Mouse (Mus musculus): ENCODE measurements at regions not wholly inside any gene's neighbourhood (a gene's known extent, or its start where the extent isn't known, plus 50 kb on each side); places are given as distances from the start of the nearest gene placed in this dataset.
"Not testable (repeated sequence)": the region's sequence is repeated elsewhere in the genome, so short reads cannot be mapped to it uniquely, and the experiment has no call there.

- no peaks in the 10 kb centered on the region for H3K4me1 ChIP-seq (replicated peaks; ENCODE audit: control insufficient read depth, insufficient read depth, low read length)
- DNase-seq (ENCODE audit: low spot score), result no peak
- no peaks in the 10 kb centered on the region for H3K27me3 ChIP-seq (ENCODE audit: control insufficient read depth, insufficient read depth, low read length)
- H3K27ac ChIP-seq (ENCODE audit: low read depth, low read length), result no peak overlapping the region
- H3K4me3 ChIP-seq (ENCODE audit: low read depth, low read length), result no peak overlapping the region
- no peaks in the 10 kb centered on the region for H3K36me3 ChIP-seq (ENCODE audit: control insufficient read depth, insufficient read depth, low read length)
- 92% methylated on average over 4 of the region's 4 CpGs for WGBS
- no peak for ATAC-seq (ENCODE audit: low FRiP score)
- no peak overlapping the region for H3K4me2 ChIP-seq (replicated peaks; ENCODE audit: low read depth, low read length)
- H3K9ac ChIP-seq (ENCODE audit: low read depth, low read length), result no peak overlapping the region
- no peaks in the 10 kb centered on the region for H3K9me3 ChIP-seq (ENCODE audit: control insufficient read depth, low read length)
Observed at GRCm38 (mm10) chr9:13105426-13105825, 140.2 kb downstream of the Jrkl start.

DNA sequence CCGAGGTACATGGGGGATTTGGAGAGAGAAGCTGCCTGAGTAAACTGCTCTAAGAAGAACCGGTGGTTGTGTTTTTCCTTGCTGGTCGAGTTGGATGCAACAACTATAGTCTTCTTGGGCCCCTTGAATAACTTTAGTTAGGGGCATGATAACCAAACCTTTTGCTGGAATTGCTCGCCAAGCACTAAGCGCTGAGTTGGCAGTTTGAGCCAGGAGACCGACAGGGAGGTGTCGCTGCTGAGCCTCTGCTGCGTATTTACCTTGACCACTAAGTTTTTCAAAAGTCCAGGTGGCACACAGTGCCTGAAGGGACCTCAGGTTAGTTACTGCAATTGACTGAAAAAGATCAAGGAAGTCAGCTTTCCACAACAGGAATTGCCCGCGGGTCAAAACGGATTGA, 162.0 kb downstream of the Jrkl start:
- Histone ChIP-seq H3K4me3 (ENCODE audit: low read depth, low read length) (no peak overlapping the region), H3K4me1 (replicated peaks; ENCODE audit: control insufficient read depth, insufficient read depth, low read length) (no peaks in the 10 kb centered on the region), H3K9me3 (ENCODE audit: control insufficient read depth, low read length) (no peaks in the 10 kb centered on the region), H3K27me3 (ENCODE audit: control insufficient read depth, insufficient read depth, low read length) (no peaks in the 10 kb centered on the region), H3K9ac (ENCODE audit: low read depth, low read length) (no peak overlapping the region), H3K4me2 (replicated peaks; ENCODE audit: low read depth, low read length) (no peak overlapping the region), H3K36me3 (ENCODE audit: control insufficient read depth, insufficient read depth, low read length) (no peaks in the 10 kb centered on the region), H3K27ac (ENCODE audit: low read depth, low read length) (no peak overlapping the region)
- no peak for DNase-seq (ENCODE audit: low spot score)
- WGBS, result 90% methylated on average over 11 of the region's 11 CpGs
- ATAC-seq (ENCODE audit: low FRiP score), result no peak

- Histone ChIP-seq H3K4me2 (replicated peaks; ENCODE audit: low read depth, low read length) (no peak overlapping the region), H3K4me3 (ENCODE audit: low read depth, low read length) (no peak overlapping the region), H3K9ac (ENCODE audit: low read depth, low read length) (no peak overlapping the region), H3K36me3 (ENCODE audit: control insufficient read depth, insufficient read depth, low read length) (no peaks in the 10 kb centered on the region), H3K9me3 (ENCODE audit: control insufficient read depth, low read length) (no peaks in the 10 kb centered on the region), H3K27ac (ENCODE audit: low read depth, low read length) (no peak overlapping the region), H3K4me1 (replicated peaks; ENCODE audit: control insufficient read depth, insufficient read depth, low read length) (no peaks in the 10 kb centered on the region), H3K27me3 (ENCODE audit: control insufficient read depth, insufficient read depth, low read length) (no peaks in the 10 kb centered on the region)
- DNase-seq (ENCODE audit: low spot score) (no peak), ATAC-seq (ENCODE audit: low FRiP score) (no peak)
Observed at GRCm38 (mm10) chr9:13049079-13049478, 196.6 kb downstream of the Jrkl start.

DNA sequence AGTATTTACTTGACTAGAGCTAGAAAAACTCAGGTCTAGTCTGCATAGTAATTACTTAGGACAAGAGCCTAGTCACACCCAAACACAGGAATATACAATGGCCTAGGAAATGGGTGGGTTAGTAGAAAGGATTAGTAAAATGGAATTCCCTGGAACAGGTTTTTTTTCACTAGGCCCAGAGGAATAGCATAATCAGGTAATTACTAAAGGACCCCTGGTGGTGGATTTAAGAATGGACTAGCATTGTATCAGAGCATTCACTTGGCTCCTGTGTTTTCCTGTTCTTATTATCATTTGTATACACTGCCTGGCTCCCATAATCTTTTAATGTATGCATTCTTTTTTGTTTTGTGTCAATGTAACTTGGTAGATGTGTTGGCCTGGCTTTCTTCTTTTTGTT, 226.6 kb downstream of the Jrkl start:
- Histone ChIP-seq H3K9ac (ENCODE audit: low read depth, low read length) (no peak overlapping the region), H3K27me3 (ENCODE audit: control insufficient read depth, insufficient read depth, low read length) (no peaks in the 10 kb centered on the region), H3K36me3 (ENCODE audit: control insufficient read depth, insufficient read depth, low read length) (no peaks in the 10 kb centered on the region), H3K4me1 (replicated peaks; ENCODE audit: control insufficient read depth, insufficient read depth, low read length) (no peaks in the 10 kb centered on the region), H3K9me3 (ENCODE audit: control insufficient read depth, low read length) (no peaks in the 10 kb centered on the region), H3K4me3 (ENCODE audit: low read depth, low read length) (no peak overlapping the region), H3K4me2 (replicated peaks; ENCODE audit: low read depth, low read length) (no peak overlapping the region), H3K27ac (ENCODE audit: low read depth, low read length) (no peak overlapping the region)
- DNase-seq (ENCODE audit: low spot score), result peak; percentile 1
- ATAC-seq (ENCODE audit: low FRiP score), result no peak

DNA sequence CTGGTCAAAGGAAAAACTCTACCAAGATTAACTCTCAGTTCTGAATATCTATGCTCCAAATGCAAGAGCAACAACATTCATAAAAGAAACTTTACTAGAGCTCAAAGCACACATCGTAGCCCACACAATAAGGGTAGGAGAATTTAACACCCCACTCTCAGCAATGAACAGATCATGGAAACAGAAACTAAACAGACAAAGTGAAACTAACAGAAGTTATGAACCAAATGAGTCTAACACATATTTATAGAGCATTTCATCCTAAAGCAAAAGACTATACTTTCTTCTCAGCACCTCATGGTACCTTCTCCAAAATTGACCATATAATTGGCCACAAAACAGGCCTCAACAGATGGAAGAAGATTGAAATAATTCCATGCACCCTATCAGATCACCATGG, 262.4 kb downstream of the Jrkl start:
- not testable (repeated sequence) for H3K27me3 ChIP-seq (ENCODE audit: control insufficient read depth, insufficient read depth, low read length); ATAC-seq (ENCODE audit: low FRiP score); H3K36me3 ChIP-seq (ENCODE audit: control insufficient read depth, insufficient read depth, low read length); H3K9ac ChIP-seq (ENCODE audit: low read depth, low read length); H3K4me1 ChIP-seq (replicated peaks; ENCODE audit: control insufficient read depth, insufficient read depth, low read length); H3K27ac ChIP-seq (ENCODE audit: low read depth, low read length); DNase-seq (ENCODE audit: low spot score); H3K4me2 ChIP-seq (replicated peaks; ENCODE audit: low read depth, low read length); H3K4me3 ChIP-seq (ENCODE audit: low read depth, low read length); H3K9me3 ChIP-seq (ENCODE audit: control insufficient read depth, low read length)
- 89% methylated on average over 1 of the region's 1 CpGs for WGBS

DNA sequence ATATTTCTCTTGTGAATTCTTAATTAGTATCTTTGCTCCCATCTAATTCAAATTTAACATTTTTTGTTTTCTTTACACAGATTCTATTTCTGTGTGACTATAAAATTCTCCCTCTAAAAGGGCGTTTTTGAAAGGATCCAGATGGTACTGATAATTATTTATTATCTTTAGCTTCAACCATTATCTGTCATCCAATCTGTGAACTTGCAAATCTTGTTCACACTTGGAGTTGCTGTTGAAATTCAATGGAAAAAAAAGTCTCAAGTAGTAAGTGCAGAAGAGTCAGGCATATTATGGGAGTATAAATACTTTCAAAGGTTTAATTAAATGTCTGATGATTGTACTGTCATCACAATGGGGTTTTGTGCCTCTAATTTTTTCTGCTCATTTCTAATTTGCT, 272.6 kb downstream of the Jrkl start:
- Histone ChIP-seq H3K4me2 (replicated peaks; ENCODE audit: low read depth, low read length) (no peak overlapping the region), H3K9me3 (ENCODE audit: control insufficient read depth, low read length) (no peaks in the 10 kb centered on the region), H3K27ac (ENCODE audit: low read depth, low read length) (no peak overlapping the region), H3K36me3 (ENCODE audit: control insufficient read depth, insufficient read depth, low read length) (no peaks in the 10 kb centered on the region), H3K4me1 (replicated peaks; ENCODE audit: control insufficient read depth, insufficient read depth, low read length) (no peaks in the 10 kb centered on the region), H3K4me3 (ENCODE audit: low read depth, low read length) (no peak overlapping the region), H3K27me3 (ENCODE audit: control insufficient read depth, insufficient read depth, low read length) (no peaks in the 10 kb centered on the region), H3K9ac (ENCODE audit: low read depth, low read length) (no peak overlapping the region)
- DNase-seq (ENCODE audit: low spot score) (no peak), ATAC-seq (ENCODE audit: low FRiP score) (no peak)
- WGBS, result 56% methylated on average over 1 of the region's 1 CpGs

GRCm38 (mm10) chr9:12960337-12960736, 285.3 kb downstream of the Jrkl start:
- Histone ChIP-seq H3K9me3 (ENCODE audit: control insufficient read depth, low read length) (no peaks in the 10 kb centered on the region), H3K36me3 (ENCODE audit: control insufficient read depth, insufficient read depth, low read length) (no peaks in the 10 kb centered on the region), H3K9ac (ENCODE audit: low read depth, low read length) (no peak overlapping the region), H3K4me3 (ENCODE audit: low read depth, low read length) (no peak overlapping the region), H3K4me1 (replicated peaks; ENCODE audit: control insufficient read depth, insufficient read depth, low read length) (no peaks in the 10 kb centered on the region), H3K27ac (ENCODE audit: low read depth, low read length) (no peak overlapping the region), H3K27me3 (ENCODE audit: control insufficient read depth, insufficient read depth, low read length) (no peaks in the 10 kb centered on the region), H3K4me2 (replicated peaks; ENCODE audit: low read depth, low read length) (no peak overlapping the region)
- WGBS, result 83% methylated on average over 2 of the region's 2 CpGs
- DNase-seq (ENCODE audit: low spot score) (no peak), ATAC-seq (ENCODE audit: low FRiP score) (no peak)

DNA sequence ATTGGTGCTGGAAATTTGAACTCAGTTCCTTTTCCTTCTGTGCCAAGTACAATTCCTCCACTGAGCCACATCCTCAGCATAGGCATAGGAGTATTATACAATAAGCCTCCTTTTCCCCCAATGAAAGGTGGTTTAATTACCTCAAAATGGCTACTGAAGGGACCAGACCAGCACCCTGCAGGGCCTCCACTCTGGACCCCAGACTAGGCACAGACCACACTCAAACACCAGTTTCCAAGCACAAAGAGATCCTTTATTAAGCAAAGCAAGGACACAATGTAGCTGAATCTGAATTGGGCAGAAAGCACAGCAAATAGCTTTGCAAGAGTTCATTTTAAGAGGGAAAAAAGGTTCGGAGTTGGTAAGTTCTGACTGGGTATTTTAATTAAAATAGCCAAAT, 299.5 kb downstream of the Jrkl start:
- H3K27ac ChIP-seq (ENCODE audit: low read depth, low read length), result no peak overlapping the region
- no peaks in the 10 kb centered on the region for H3K27me3 ChIP-seq (ENCODE audit: control insufficient read depth, insufficient read depth, low read length)
- H3K4me1 ChIP-seq (replicated peaks; ENCODE audit: control insufficient read depth, insufficient read depth, low read length), result no peaks in the 10 kb centered on the region
- H3K4me2 ChIP-seq (replicated peaks; ENCODE audit: low read depth, low read length), result no peak overlapping the region
- no peaks in the 10 kb centered on the region for H3K36me3 ChIP-seq (ENCODE audit: control insufficient read depth, insufficient read depth, low read length)
- no peak overlapping the region for H3K9ac ChIP-seq (ENCODE audit: low read depth, low read length)
- DNase-seq (ENCODE audit: low spot score) (no peak), ATAC-seq (ENCODE audit: low FRiP score) (peak; percentile 38; the same call in 1 of the 2 replicates)
- no peaks in the 10 kb centered on the region for H3K9me3 ChIP-seq (ENCODE audit: control insufficient read depth, low read length)
- WGBS, result 75% methylated on average over 1 of the region's 1 CpGs
- no peak overlapping the region for H3K4me3 ChIP-seq (ENCODE audit: low read depth, low read length)

DNA sequence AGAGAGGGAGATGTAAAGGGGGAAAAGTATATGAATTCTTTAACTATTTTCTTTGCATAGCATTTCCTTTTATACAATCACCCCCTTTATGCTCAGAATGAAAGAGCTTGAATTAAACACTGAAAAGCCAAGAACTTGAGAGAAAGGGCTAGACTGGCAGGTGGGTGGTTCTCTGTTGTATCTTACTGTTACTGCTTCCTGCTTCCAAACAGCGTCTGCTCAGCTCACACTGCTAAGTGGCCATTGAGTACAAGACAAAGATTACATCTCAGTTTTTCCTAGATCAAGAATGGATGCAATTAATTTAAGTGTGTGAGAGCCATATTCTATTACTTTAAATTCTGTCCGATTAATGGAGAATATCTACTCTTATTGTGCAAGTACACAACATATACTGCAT, 300.2 kb downstream of the Jrkl start:
- Histone ChIP-seq H3K4me1 (replicated peaks; ENCODE audit: control insufficient read depth, insufficient read depth, low read length) (no peaks in the 10 kb centered on the region), H3K9ac (ENCODE audit: low read depth, low read length) (no peak overlapping the region), H3K4me2 (replicated peaks; ENCODE audit: low read depth, low read length) (no peak overlapping the region), H3K4me3 (ENCODE audit: low read depth, low read length) (no peak overlapping the region), H3K27ac (ENCODE audit: low read depth, low read length) (no peak overlapping the region), H3K36me3 (ENCODE audit: control insufficient read depth, insufficient read depth, low read length) (no peaks in the 10 kb centered on the region), H3K9me3 (ENCODE audit: control insufficient read depth, low read length) (no peaks in the 10 kb centered on the region), H3K27me3 (ENCODE audit: control insufficient read depth, insufficient read depth, low read length) (no peaks in the 10 kb centered on the region)
- 70% methylated on average over 2 of the region's 2 CpGs for WGBS
- no peak for DNase-seq (ENCODE audit: low spot score)
- ATAC-seq (ENCODE audit: low FRiP score), result no peak

All from hindbrain, embryonic 11.5 days (tissue).